Mouse (Mus musculus) limb, embryonic 11.5 days (tissue): Measurements from ENCODE around the gene Plcd1. TPM values are rescaled to one million over a fixed set of nuclear protein-coding genes. Genes with fewer than 3 reads are reported as not detected.
A peak's percentile ranks its signal among the peaks of the same experiment; 100 is the strongest.

ENCODE experiments used
- ATAC-seq: fragments of 200-750 bp; cut with Nextera tagmentation; 2 replicates; pipeline ENCODE4 v1.8.0; 2017; ENCODE audit warnings: low read depth; ENCODE audit not compliant: insufficient number of reproducible peaks, low FRiP score, low TSS enrichment
- DNase-seq: peaks from one replicate; pipeline ENCODE4 v3.0.0-alpha.2; 2015; ENCODE audit warnings: low spot score
- H3K27ac ChIP-seq: fragments of 300-500 bp; sonication (generic); replicated peaks from 2 replicates; pipeline ENCODE4 v1.5.1; 2014; ENCODE audit warnings: low read depth, mild to moderate bottlenecking, low read length
- H3K27me3 ChIP-seq: fragments of 300-500 bp; sonication (generic); 2 replicates; pipeline ENCODE4 v1.6.1; 2014; ENCODE audit warnings: mild to moderate bottlenecking, low read length, mixed read lengths; ENCODE audit not compliant: control insufficient read depth, insufficient read depth
- H3K36me3 ChIP-seq: fragments of 300-500 bp; sonication (generic); 2 replicates; pipeline ENCODE4 v1.6.1; 2014; ENCODE audit warnings: mild to moderate bottlenecking, low read length, moderate library complexity, mixed read lengths; ENCODE audit not compliant: control insufficient read depth, insufficient read depth
- H3K4me1 ChIP-seq: fragments of 300-500 bp; sonication (generic); 2 replicates; pipeline ENCODE4 v1.6.1; 2014; ENCODE audit warnings: low read length, mixed read lengths; ENCODE audit not compliant: control insufficient read depth, insufficient read depth
- H3K4me2 ChIP-seq: fragments of 300-500 bp; sonication (generic); 2 replicates; pipeline ENCODE4 v1.6.1; 2014; ENCODE audit warnings: low read depth, mild to moderate bottlenecking, moderate library complexity; ENCODE audit not compliant: severe bottlenecking
- H3K4me3 ChIP-seq: fragments of 300-500 bp; sonication (generic); 2 replicates; pipeline ENCODE4 v1.5.1; 2014; ENCODE audit warnings: low read depth, low read length
- H3K9ac ChIP-seq: fragments of 300-500 bp; sonication (generic); 2 replicates; pipeline ENCODE4 v1.6.1; 2014; ENCODE audit warnings: mild to moderate bottlenecking, low read length
- H3K9me3 ChIP-seq: fragments of 300-500 bp; sonication (generic); 2 replicates; pipeline ENCODE4 v1.6.1; 2016; ENCODE audit warnings: low read length; ENCODE audit not compliant: control insufficient read depth
- WGBS: fragments of 180-500 bp; shearing (Covaris S2); extraction: QIAGEN DNeasy Blood & Tissue Kit; methylation state at CpG from one replicate; pipeline ENCODE4 v1.1.7; 2014; 5-methylcytosine and 5-hydroxymethylcytosine counted together
- polyA plus RNA-seq: library from polyadenylated mRNA; unstranded; fragments of >200 nt; fragmentation: Nextera tagmentation; extraction: Ambion mirVana; gene quantifications from 2 replicates; pipeline ENCODE4 v1.2.1, GENCODE M21; 2014

The Plcd1 gene
- polyA plus RNA-seq, 1 experiment from 2014 or later: 22.0 TPM

DNA sequence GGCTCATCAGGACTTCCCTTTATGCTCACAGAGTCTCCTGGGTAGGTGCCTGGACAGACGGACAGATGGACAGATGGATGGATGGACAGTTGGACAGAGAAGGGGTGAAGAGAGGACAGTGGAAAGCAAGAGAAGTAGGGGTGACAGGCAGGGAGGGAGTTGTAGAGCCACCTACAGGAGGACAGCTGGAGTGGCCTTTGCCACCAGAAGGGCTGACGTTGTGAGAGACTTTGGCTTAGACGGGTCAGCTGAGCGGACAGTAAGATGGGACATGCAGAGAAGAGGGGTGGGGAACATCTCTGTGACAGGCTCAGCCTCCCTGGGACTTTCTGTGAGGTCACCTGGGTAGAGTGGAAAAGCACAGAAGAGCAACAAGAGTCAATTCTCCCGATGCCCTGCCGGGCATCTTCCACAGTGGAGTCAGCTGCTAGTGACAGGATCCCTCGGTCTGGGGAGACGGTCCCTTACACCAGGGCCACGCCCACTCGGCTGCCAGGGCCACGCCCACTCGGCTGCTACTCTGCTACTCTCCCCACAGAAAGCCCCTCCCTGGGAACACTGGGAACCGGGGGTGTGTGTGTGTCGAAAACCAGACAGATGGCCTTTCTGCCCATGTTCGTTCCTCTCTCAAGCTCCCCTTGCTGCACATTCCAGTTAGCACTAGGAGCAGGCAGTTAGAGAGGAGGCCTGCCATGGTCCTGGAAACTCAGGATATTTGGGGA, 7.0 kb upstream of the Plcd1 start:
- WGBS: 16% methylated on average over 15 of the region's 15 CpGs
- peaks cover 12% of the 10 kb centered on the region for H3K4me1 ChIP-seq
- peaks cover 2% of the 10 kb centered on the region; the same call in 1 of the 2 replicates for H3K27me3 ChIP-seq
- H3K9ac ChIP-seq: no peak overlapping the region
- H3K9me3 ChIP-seq: no peaks in the 10 kb centered on the region
- H3K4me2 ChIP-seq: no peak overlapping the region
- ATAC-seq (no peak), DNase-seq (no peak)
- no peak overlapping the region for H3K4me3 ChIP-seq
- H3K27ac ChIP-seq: no peak overlapping the region
- H3K36me3 ChIP-seq: no peaks in the 10 kb centered on the region

DNA sequence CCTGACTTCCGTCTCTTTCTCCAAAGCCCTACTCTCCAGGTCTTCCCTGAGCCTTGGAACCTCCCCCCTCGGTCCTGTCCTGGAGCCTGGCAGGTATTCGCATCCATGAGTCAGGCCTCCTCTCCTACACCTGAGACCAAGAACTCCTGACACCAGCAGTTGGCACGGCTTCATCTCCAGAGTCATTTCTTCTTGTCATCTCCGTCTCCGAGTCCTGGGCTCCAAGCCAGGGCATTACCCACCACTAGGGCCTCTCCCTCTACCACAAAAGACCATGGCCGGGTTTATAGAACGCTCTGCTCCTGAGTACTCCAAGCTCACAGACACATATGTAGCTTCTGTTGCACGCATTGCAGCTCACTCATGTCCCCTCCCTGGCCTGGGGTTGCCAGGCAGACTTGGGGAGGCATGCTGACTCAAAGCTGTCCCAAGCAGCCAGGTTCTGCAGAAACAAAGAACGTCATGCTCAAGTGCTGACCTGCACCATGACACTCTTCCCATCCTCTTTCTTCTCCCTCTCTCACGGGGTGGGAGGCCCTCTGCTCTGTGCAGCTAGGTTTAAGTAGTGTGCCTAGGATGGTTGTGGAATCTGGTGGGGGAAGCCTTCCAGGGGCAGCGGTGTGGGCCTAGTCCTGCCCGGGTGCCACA, 1.3 kb upstream of the Plcd1 start:
- 83% methylated on average over 13 of the region's 13 CpGs for WGBS
- ATAC-seq (no peak), DNase-seq (no peak)
- H3K9me3 ChIP-seq: no peaks in the 10 kb centered on the region
- H3K27me3 ChIP-seq: peaks cover 10% of the 10 kb centered on the region; the same call in 1 of the 2 replicates
- H3K9ac ChIP-seq: no peak overlapping the region
- H3K4me3 ChIP-seq: no peak overlapping the region
- H3K4me1 ChIP-seq: peaks cover 16% of the 10 kb centered on the region
- H3K36me3 ChIP-seq: no peaks in the 10 kb centered on the region
- no peak overlapping the region for H3K27ac ChIP-seq
- no peak overlapping the region for H3K4me2 ChIP-seq

DNA sequence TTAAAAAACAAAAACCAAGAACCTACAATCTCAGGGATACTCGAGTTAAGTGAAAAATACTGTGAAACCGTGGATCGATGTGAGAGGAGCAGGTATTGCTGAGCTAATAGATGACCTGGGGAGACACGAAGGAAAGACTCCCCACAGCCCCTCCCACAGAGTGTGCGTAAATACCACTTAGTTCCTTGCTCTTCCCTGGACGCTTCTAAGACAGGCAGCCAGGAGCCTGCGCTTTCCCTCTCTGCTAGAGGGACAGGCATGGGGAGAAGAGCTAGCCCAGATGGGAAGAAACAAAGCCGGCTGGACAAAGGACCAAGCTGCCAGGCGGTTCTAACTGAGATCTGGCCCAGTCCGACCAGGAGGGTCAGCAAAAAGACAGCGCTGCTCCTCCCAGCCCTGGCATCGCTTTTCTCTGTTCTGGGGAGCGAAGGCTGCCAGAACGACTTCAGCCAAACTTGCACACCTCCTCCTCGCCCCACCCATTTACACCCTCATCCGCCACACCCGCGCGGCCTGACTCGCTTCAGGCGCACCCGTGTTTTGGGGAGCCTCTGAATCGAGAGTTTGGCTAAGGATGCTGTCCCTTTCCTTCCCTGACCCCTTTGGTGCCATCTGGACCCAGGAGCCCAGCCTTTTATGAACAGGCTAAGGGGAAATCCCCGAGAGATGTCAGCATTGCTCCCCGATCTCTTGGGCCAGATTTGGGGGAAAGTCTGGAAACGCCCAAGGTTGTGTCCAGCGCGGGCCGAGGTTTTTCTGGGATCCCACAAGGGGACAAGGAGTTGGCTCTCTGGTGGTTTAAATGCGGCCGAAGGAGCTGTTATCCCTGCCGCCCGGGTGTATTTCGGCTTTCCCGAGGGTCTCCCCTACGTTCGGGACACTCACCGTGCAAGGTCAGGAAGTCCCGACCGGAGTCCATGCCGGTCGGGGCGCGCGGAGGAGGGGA, 556 bp downstream of the Plcd1 start:
- ATAC-seq: no peak
- Histone ChIP-seq H3K4me3 (peak overlapping the region; percentile 42), H3K27me3 (peaks cover 10% of the 10 kb centered on the region; the same call in 1 of the 2 replicates), H3K27ac (no peak overlapping the region), H3K9ac (peak overlapping the region; percentile 32), H3K36me3 (no peaks in the 10 kb centered on the region), H3K9me3 (no peaks in the 10 kb centered on the region), H3K4me1 (peaks cover 16% of the 10 kb centered on the region), H3K4me2 (peak overlapping the region; percentile 88)
- 3% methylated on average over 45 of the region's 45 CpGs for WGBS
- peak; percentile 51 for DNase-seq

DNA sequence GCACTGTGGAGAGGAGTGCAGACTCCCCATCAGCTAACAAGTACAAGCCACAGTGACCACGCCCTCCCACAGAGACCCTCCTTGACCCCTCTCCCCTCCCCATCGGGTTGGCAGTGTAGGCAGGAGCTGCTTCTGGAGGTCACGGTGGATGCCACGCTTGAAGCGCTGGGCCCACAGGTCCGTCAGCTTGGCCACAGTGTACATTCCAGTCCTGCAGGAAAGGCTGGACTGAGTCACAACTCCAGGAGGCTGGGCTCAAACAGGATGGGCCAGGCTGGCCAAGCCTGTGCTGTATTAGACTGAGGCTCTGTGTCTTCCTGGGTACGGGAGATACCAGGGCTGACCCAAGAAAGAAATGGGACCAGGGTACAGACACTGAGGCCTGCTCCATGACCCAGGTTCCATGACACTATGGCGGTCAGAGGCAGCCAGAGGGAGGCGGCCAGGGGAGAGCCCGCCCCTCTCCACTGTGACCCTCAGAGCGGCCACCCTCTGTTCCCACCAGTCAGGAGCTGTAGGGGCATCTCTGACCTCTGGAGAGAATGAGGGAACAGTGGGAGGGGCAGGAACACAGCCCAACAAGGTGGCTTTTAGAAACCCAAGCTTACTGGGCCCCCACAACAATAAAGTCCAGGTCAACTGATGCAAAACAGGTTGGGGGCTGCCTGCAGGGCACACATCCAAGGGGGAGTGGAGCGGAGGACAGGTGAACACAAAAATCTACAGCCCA, 1.6 kb downstream of the Plcd1 start:
- H3K9me3 ChIP-seq: no peaks in the 10 kb centered on the region
- no peaks in the 10 kb centered on the region for H3K36me3 ChIP-seq
- H3K4me2 ChIP-seq: peak overlapping the region; percentile 88
- DNase-seq: no peak
- peaks cover 10% of the 10 kb centered on the region; the same call in 1 of the 2 replicates for H3K27me3 ChIP-seq
- ATAC-seq: no peak
- H3K27ac ChIP-seq: no peak overlapping the region
- H3K4me3 ChIP-seq: no peak overlapping the region; the same call in 1 of the 2 replicates
- H3K4me1 ChIP-seq: peaks cover 16% of the 10 kb centered on the region
- WGBS: 68% methylated on average over 12 of the region's 12 CpGs
- 0 out of 2 replicates have a peak overlapping the region, but pooled peaks have one; percentile 4 for H3K9ac ChIP-seq

DNA sequence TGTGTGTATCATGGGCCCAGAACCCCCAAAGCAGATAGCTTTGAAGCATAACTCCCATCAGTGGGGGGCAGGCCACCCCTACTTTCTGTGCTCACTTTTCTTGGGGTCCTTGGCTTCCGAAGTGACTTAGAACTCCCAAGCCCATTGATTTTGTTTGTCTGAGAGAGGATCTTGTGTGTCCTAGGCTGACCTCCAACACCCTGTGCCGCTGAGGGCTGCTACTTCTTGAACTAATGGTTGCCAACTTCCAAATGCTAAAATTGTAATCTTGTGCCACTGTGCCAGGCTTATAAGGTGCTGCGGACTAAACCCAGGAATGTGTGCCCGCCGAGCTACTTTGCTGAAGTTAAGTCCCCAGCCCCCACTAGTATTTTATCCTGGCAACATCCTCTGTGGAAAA, 2.8 kb downstream of the Plcd1 start:
- H3K4me3 ChIP-seq: no peak overlapping the region
- H3K4me2 ChIP-seq: no peak overlapping the region
- DNase-seq (no peak), ATAC-seq (no peak)
- peaks cover 10% of the 10 kb centered on the region; the same call in 1 of the 2 replicates for H3K27me3 ChIP-seq
- peaks cover 6% of the 10 kb centered on the region; the same call in 1 of the 2 replicates for H3K4me1 ChIP-seq
- H3K9me3 ChIP-seq: no peaks in the 10 kb centered on the region
- no peaks in the 10 kb centered on the region for H3K36me3 ChIP-seq
- 95% methylated on average over 5 of the region's 5 CpGs for WGBS
- H3K9ac ChIP-seq: no peak overlapping the region
- H3K27ac ChIP-seq: no peak overlapping the region

DNA sequence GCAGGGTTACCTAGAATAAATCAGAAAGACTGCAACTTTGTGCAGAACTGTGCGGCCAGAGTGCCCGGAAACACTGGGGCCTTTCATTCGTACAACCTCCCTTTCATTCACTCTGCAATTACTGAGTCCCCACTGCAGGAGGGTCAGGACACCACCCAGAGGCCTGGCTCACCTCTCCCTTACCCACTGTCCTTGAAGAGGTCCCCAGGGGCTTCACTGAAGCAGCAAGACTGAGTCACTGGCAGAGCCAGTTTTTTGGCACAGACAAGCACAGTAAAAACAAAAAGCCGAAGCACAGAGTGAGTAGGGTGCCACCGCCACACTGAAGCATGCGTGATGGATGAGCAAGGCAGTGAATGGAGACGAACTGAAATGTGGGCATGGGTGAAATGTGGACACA, 3.9 kb downstream of the Plcd1 start:
- Histone ChIP-seq H3K27ac (no peak overlapping the region), H3K9ac (no peak overlapping the region), H3K36me3 (no peaks in the 10 kb centered on the region), H3K4me3 (no peak overlapping the region), H3K4me1 (peaks cover 6% of the 10 kb centered on the region; the same call in 1 of the 2 replicates), H3K4me2 (no peak overlapping the region), H3K27me3 (peaks cover 10% of the 10 kb centered on the region; the same call in 1 of the 2 replicates), H3K9me3 (no peaks in the 10 kb centered on the region)
- 69% methylated on average over 7 of the region's 7 CpGs for WGBS
- ATAC-seq (no peak), DNase-seq (no peak)

DNA sequence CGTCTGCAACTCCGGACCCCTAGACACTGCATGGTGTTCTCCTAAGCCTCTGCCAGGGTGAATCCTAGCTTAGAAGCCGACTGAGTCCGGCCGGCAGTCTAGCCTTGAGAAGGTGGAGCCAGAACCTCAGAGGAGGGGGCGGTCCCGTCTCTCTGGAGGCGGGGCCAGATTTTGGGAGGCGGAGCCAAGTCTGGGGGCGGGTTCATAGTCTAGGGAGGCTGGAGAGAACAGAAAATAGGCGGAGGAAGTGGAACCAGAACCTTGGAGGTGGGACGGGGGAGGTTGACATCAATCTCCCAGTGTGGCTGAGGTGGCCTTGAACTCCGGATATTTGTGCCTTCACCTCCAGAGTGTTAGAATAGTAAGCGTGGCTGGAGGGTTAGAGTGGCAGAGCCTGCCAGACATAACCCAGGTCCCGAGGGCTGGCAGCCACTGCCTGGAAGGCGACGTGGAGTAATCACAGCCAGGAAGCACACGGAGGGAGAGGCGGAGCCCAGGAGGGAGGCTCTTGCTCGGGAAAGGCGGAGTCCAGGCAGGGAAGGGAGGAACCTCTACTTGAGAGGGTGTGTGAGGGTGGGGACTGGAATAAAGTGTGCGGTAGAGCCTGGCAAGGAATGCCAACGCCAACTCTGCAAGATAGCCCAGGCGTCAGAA, 5.0 kb downstream of the Plcd1 start:
- WGBS: 2% methylated on average over 24 of the region's 24 CpGs
- Histone ChIP-seq H3K27ac (peak overlapping the region; percentile 30; the same call in 1 of the 2 replicates), H3K27me3 (peaks cover 10% of the 10 kb centered on the region; the same call in 1 of the 2 replicates), H3K4me3 (peak overlapping the region; percentile 12), H3K36me3 (no peaks in the 10 kb centered on the region), H3K9ac (peak overlapping the region; percentile 4; the same call in 1 of the 2 replicates), H3K4me1 (peaks cover 6% of the 10 kb centered on the region; the same call in 1 of the 2 replicates), H3K4me2 (peak overlapping the region; percentile 55), H3K9me3 (no peaks in the 10 kb centered on the region)
- peak; percentile 79 for ATAC-seq
- DNase-seq: peak; percentile 95
